Mouse (Mus musculus) skeletal muscle tissue, postnatal 0 days (tissue): ENCODE data around the gene Pqlc2. TPM values are rescaled to one million over a fixed set of nuclear protein-coding genes. Genes with fewer than 3 reads are reported as not detected.

Source experiments
- microRNA-seq, 2 experiments: library from miRNA; unstranded; fragments of <30 nt; microRNA quantifications; one replicate each; pipeline ENCODE4; 2016
- polyA plus RNA-seq: library from polyadenylated mRNA; unstranded; fragments of >200 nt; fragmentation: Nextera tagmentation; extraction: Ambion mirVana; gene quantifications from 2 replicates; pipeline ENCODE4 v1.2.1, GENCODE M21; 2015

Pqlc2 gene
- 6.0 and 7.7 TPM in 2 replicates for polyA plus RNA-seq

DNA sequence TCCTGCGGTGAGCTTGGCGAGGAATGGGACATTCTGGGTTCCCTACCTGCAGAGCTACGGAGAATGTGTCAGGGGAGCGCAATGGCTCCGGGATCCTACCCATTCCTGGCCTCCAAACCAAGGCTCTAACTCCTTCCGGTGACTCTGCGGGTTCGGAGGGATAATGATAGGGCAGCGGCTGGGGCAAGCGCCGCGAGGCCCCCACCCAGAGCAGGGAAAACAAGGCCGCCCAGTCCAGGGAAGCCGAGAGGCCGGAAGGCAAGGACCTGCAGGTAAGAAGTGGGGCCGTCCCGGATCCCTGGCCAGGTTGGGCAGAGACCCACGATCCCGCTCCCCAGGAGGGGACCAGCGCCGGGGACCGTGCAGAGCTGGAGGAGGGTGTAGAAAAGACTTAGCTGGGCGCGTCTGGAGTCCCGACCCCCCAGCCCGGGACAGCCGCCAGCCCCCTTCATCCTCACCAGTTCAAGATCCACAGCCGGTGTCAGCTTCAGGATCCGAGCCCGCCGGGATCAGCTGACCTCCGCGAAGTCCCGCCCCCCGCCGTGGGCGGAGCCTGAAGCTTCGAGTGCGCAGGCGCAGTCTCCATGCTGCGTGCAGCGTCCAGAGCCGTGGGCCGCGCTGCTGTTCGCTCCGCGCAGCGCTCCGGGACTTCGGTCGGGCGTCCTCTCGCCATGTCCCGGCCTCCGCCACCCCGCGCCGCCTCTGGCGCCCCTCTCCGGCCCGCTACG is at the start of gene Pqlc2, which contains the start of gene Akr7a5:
Gene Pqlc2 (minus strand): TSS at position 538 of the 728 bp plus-strand sequence.
Gene Akr7a5 (plus strand): TSS at position 574 of the 728 bp plus-strand sequence.

DNA sequence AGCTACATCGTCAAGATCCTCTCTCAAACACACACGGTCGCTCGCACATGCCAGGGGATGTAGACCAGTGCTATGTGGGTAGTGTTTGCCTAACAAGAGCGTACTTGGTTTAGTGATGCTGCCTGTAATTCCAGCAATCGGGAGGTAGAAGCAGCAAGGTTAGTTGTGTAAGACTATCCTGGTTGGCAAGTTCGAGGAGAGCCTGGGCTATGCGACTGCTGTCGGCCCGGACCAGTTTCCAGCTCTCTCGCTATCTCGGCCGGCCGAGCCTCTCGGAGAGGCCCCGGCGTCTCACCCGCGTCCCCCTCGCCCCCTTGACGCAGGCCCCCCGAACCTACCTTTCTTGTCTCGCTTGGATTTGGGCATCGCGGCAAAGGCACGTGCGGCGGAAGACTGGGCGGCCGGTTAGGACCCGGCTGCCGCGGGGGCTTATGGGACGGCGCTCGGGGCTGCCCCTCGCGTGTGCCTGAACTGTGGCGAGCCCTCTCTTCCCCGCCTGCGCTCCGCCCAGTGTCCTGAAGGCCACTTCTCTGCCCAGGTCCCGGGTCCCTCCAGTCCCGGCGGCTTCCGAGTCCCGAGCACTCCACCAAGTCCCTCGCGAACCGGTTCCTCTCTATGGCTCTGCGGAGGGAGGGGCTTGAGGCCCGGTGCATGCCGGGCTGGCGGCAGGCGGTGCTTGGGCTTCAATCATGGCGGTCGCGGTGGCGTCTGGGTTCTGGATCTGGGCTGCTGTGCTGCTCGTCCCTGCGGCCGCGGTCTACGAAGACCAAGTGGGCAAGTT is 41.6 kb upstream of the Pqlc2 start, which contains the start of the genes Mrto4, Emc1 and Ubr4:
Gene Mrto4 (minus strand): TSS at position 646 of the 781 bp plus-strand sequence.
Gene Emc1 (plus strand): TSS at position 657 of the 781 bp plus-strand sequence.
Gene Ubr4 (plus strand): TSS at position 679 of the 781 bp plus-strand sequence.

Small RNA genes within 50 kb of the gene (microRNA-seq; reads per million reads assigned to microRNA genes)
- gene Gm24245: 0 to 0.21 reads per million in 2 experiments
- 0 reads per million in 2 experiments for gene Gm25732

Other genes with a start within 250 kb of the Pqlc2 start
- gene Htr6, start 235.1 kb downstream of the Pqlc2 start, polyA plus RNA-seq: not detected in 2 replicates
- 57.6 and 57.9 TPM in 2 replicates for gene Nbl1, start 217.7 kb downstream of the Pqlc2 start, polyA plus RNA-seq
- 769 and 838 TPM in 2 replicates for gene Minos1, start 179.6 kb downstream of the Pqlc2 start, polyA plus RNA-seq
- gene Capzb, start 117.8 kb downstream of the Pqlc2 start, polyA plus RNA-seq: 350 and 374 TPM in 2 replicates
- gene Akr7a5, start within 50 bp of the Pqlc2 start, polyA plus RNA-seq: 50.2 and 54.1 TPM in 2 replicates
- 40.4 and 42.0 TPM in 2 replicates for gene Mrto4, start 41.9 kb upstream of the Pqlc2 start, polyA plus RNA-seq
- 15.0 and 17.0 TPM in 2 replicates for gene Emc1, start 41.9 kb upstream of the Pqlc2 start, polyA plus RNA-seq
- gene Ubr4, start 41.9 kb upstream of the Pqlc2 start, polyA plus RNA-seq: 43.9 and 44.8 TPM in 2 replicates
- gene Iffo2, start 219.8 kb upstream of the Pqlc2 start, polyA plus RNA-seq: 2.8 TPM in 2 replicates